Mouse (Mus musculus): ENCODE measurements around the gene Naf1. TPM values are rescaled to one million over a fixed set of nuclear protein-coding genes. Genes with fewer than 3 reads are reported as not detected.

The Naf1 gene
- polyA plus RNA-seq, 1 experiment from 2014 or later: 2.5 TPM

DNA sequence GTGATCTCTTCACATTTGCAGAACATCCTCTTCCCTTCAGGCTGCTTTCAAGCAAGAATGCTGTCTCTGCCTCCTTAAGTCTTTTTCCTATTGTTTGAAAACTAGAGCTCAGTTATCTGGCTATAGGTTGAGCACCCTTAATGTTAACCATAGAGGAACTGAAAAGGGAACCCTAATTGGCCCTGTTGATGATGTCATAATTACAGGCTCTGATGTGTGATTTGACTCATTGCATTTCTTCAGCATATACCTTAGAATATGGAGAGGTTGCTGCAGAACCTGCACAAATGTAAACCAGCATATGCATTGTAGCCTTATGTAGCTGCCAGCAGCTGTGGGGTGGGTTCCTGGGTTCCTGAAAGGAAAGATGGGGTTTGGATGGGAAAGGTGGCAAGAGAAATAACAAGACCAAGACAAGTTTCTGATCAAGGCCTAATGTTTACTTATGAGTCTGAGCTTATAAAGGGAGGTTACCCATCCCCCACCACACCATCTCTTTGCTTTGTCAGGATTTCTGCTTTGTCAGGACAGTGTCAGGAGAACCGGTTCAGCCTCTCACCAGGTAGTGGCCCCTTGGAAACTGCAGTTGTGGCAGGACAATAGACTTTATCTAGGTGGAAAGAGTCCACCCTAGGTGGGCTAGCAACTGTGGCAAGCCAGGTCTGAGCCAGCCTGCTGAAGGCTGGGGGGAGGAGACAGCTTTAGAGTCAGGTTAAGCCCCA is 9.4 kb downstream of the Naf1 start:
- no peak overlapping the region for H3K27ac ChIP-seq (ENCODE audit: low read depth, low read length)
- no peaks in the 10 kb centered on the region for H3K27me3 ChIP-seq (replicated peaks; ENCODE audit: control insufficient read depth, insufficient read depth, low read length)
- H3K36me3 ChIP-seq (ENCODE audit: control insufficient read depth, insufficient read depth): no peaks in the 10 kb centered on the region
- TF ChIP-seq CTCF (IDR thresholded peaks at IDR 0.05; ENCODE audit: low read depth): no peak
- H3K9me3 ChIP-seq (ENCODE audit: control insufficient read depth): no peaks in the 10 kb centered on the region
- 22% methylated on average over 1 of the region's 1 CpGs for WGBS
- no peak overlapping the region for H3K4me2 ChIP-seq (replicated peaks; ENCODE audit: low read depth)
- no peak overlapping the region for H3K4me3 ChIP-seq (ENCODE audit: low read depth, low read length)
- no peak for ATAC-seq
- H3K4me1 ChIP-seq (replicated peaks; ENCODE audit: control insufficient read depth, insufficient read depth, low read length): no peaks in the 10 kb centered on the region
- no peak overlapping the region for H3K9ac ChIP-seq (ENCODE audit: low read depth, low read length)

DNA sequence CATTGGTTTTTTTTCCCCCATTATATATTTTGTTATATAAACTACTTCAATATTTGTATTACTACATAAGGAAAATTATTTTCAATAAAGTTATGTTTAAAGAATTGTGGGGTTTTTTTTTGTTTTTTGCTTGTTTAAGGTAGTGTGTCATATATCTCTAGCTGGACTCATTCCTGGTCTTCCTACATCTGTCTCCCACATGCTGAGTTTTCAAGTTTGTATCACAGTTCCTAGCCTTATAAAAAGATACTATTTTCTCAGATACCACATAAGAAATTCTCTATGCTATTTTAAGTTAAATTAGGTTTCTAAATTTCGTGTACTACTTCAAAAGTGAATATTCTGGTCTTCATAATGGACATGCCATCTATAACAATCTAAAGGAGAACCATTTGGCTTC is 23.8 kb downstream of the Naf1 start:
- no peak for ATAC-seq
- 69% methylated on average over 1 of the region's 1 CpGs for WGBS
- Histone ChIP-seq H3K9ac (ENCODE audit: low read depth, low read length) (no peak overlapping the region), H3K4me1 (replicated peaks; ENCODE audit: control insufficient read depth, insufficient read depth, low read length) (no peaks in the 10 kb centered on the region), H3K4me2 (replicated peaks; ENCODE audit: low read depth) (no peak overlapping the region), H3K4me3 (ENCODE audit: low read depth, low read length) (no peak overlapping the region), H3K27ac (ENCODE audit: low read depth, low read length) (no peak overlapping the region), H3K27me3 (replicated peaks; ENCODE audit: control insufficient read depth, insufficient read depth, low read length) (no peaks in the 10 kb centered on the region), H3K9me3 (ENCODE audit: control insufficient read depth) (no peaks in the 10 kb centered on the region), H3K36me3 (ENCODE audit: control insufficient read depth, insufficient read depth) (no peaks in the 10 kb centered on the region)
- no peak for TF ChIP-seq CTCF (IDR thresholded peaks at IDR 0.05; ENCODE audit: low read depth)

DNA sequence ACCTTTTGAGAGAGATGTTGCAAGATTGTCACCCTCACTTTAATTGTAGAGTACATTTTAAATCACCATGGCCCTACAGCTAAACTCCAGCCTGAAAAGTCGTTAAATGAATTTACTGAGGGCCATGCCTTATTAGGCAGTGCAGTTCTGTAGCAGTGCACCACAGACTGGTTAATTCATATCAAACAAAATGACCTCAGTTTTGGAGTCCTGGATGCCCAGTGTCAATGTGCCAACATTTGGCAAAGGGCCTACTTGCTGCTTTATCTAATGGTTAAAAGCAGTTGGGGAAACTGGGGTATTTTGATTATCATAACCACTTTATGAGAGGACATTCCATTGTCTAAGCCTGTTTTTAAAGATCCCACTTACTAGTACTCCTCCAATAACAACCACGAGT is 31.9 kb downstream of the Naf1 start:
- no peaks in the 10 kb centered on the region for H3K27me3 ChIP-seq (replicated peaks; ENCODE audit: control insufficient read depth, insufficient read depth, low read length)
- H3K4me3 ChIP-seq (ENCODE audit: low read depth, low read length): no peak overlapping the region
- H3K9ac ChIP-seq (ENCODE audit: low read depth, low read length): no peak overlapping the region
- 81% methylated on average over 2 of the region's 2 CpGs for WGBS
- H3K9me3 ChIP-seq (ENCODE audit: control insufficient read depth): no peaks in the 10 kb centered on the region
- no peak overlapping the region for H3K27ac ChIP-seq (ENCODE audit: low read depth, low read length)
- no peaks in the 10 kb centered on the region for H3K36me3 ChIP-seq (ENCODE audit: control insufficient read depth, insufficient read depth)
- no peak for ATAC-seq
- H3K4me1 ChIP-seq (replicated peaks; ENCODE audit: control insufficient read depth, insufficient read depth, low read length): no peaks in the 10 kb centered on the region
- TF ChIP-seq CTCF (IDR thresholded peaks at IDR 0.05; ENCODE audit: low read depth): no peak
- H3K4me2 ChIP-seq (replicated peaks; ENCODE audit: low read depth): no peak overlapping the region

DNA sequence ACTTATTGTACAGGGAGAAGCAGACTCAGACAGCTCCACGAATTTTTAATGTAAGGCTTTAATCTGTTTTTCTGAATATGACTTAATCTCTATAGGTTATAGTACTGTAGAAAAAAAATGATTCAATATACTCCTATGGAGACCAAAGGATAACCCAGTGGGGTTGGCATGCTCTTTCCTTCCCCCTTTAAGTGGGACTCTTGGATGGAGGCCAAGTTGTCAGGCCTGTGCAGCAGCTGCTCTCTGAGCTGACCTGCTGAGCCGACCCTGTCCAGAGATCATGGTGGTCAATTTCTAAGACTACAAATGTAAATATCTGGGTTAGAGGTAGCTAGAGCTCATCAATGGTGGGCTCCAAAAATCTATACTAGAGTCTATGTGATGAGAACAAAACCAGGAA is 45.0 kb downstream of the Naf1 start:
- no peak for ATAC-seq
- Histone ChIP-seq H3K9ac (ENCODE audit: low read depth, low read length) (no peak overlapping the region), H3K4me2 (replicated peaks; ENCODE audit: low read depth) (no peak overlapping the region), H3K36me3 (ENCODE audit: control insufficient read depth, insufficient read depth) (no peaks in the 10 kb centered on the region), H3K27ac (ENCODE audit: low read depth, low read length) (no peak overlapping the region), H3K4me3 (ENCODE audit: low read depth, low read length) (no peak overlapping the region), H3K4me1 (replicated peaks; ENCODE audit: control insufficient read depth, insufficient read depth, low read length) (no peaks in the 10 kb centered on the region), H3K27me3 (replicated peaks; ENCODE audit: control insufficient read depth, insufficient read depth, low read length) (no peaks in the 10 kb centered on the region), H3K9me3 (ENCODE audit: control insufficient read depth) (no peaks in the 10 kb centered on the region)
- WGBS: 67% methylated on average over 2 of the region's 2 CpGs
- no peak for TF ChIP-seq CTCF (IDR thresholded peaks at IDR 0.05; ENCODE audit: low read depth)

DNA sequence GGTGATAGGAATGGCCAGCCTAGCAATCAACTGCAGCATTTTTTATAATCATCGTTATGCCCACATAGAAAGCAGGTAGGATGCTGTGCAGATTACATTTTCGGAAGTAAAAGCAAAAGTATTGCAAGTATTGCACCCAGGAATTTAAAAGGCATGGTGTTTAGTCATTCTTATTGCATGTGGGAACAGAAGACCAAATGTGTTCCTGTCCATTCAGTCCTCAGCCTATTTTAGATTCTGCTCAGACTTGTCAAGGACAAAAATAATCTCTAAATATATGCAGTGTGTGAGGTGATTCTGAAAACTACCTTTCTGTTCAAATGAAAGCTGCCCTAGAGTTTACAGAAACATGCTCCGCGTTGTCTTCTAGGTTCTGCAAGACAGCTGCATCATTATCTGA is 45.5 kb downstream of the Naf1 start:
- Histone ChIP-seq H3K4me2 (replicated peaks; ENCODE audit: low read depth) (no peak overlapping the region), H3K9ac (ENCODE audit: low read depth, low read length) (no peak overlapping the region), H3K36me3 (ENCODE audit: control insufficient read depth, insufficient read depth) (no peaks in the 10 kb centered on the region), H3K4me3 (ENCODE audit: low read depth, low read length) (no peak overlapping the region), H3K27ac (ENCODE audit: low read depth, low read length) (no peak overlapping the region), H3K27me3 (replicated peaks; ENCODE audit: control insufficient read depth, insufficient read depth, low read length) (no peaks in the 10 kb centered on the region), H3K9me3 (ENCODE audit: control insufficient read depth) (no peaks in the 10 kb centered on the region), H3K4me1 (replicated peaks; ENCODE audit: control insufficient read depth, insufficient read depth, low read length) (no peaks in the 10 kb centered on the region)
- WGBS: 88% methylated on average over 4 of the region's 4 CpGs
- ATAC-seq: no peak
- no peak for TF ChIP-seq CTCF (IDR thresholded peaks at IDR 0.05; ENCODE audit: low read depth)

DNA sequence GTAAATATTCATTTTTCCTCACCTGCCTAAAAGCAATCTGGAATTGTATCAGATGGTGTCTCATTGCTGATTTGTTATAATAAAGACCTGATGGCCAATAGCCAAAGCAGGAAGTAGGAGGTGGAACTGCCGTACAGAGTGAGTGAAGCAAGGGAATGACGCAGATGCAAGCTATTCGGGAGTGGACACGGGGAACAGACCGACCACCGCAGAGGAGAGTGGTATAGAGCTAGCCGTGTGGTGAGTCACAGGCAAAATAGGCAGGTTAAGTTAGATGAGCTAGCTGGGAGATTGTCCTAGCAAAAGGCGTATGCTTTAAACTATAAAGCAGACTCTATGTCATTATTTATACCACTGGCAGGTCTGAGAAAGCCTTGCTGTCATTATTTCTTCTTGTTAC is 46.1 kb downstream of the Naf1 start:
- Histone ChIP-seq H3K4me1 (replicated peaks; ENCODE audit: control insufficient read depth, insufficient read depth, low read length) (no peaks in the 10 kb centered on the region), H3K4me2 (replicated peaks; ENCODE audit: low read depth) (no peak overlapping the region), H3K36me3 (ENCODE audit: control insufficient read depth, insufficient read depth) (no peaks in the 10 kb centered on the region), H3K9me3 (ENCODE audit: control insufficient read depth) (no peaks in the 10 kb centered on the region), H3K9ac (ENCODE audit: low read depth, low read length) (no peak overlapping the region), H3K4me3 (ENCODE audit: low read depth, low read length) (no peak overlapping the region), H3K27me3 (replicated peaks; ENCODE audit: control insufficient read depth, insufficient read depth, low read length) (no peaks in the 10 kb centered on the region), H3K27ac (ENCODE audit: low read depth, low read length) (no peak overlapping the region)
- no peak for TF ChIP-seq CTCF (IDR thresholded peaks at IDR 0.05; ENCODE audit: low read depth)
- no peak for ATAC-seq
- WGBS: 74% methylated on average over 8 of the region's 8 CpGs

DNA sequence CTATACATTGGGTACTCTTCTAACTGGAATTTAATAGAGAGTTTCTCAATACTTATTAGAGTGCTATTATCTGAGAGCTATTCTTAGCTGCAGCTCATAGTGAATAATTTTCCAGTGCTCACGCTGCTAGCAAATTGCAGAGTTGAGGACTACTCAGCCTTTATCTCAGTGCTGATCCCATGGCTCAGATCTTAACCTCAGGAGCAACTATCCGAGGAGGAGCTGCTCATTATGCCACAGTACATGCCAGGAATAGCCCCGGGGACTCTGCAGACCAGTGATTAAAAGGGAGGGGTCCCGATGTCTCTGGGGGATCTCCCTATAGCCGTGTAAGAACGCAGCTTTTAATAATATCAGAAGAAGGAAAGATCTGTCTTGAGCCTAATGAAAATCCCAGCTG is 50.7 kb downstream of the Naf1 start:
- H3K9ac ChIP-seq (ENCODE audit: low read depth, low read length): no peak overlapping the region
- 44% methylated on average over 6 of the region's 6 CpGs for WGBS
- ATAC-seq: no peak

More for the DNA sequence above, 50.7 kb downstream of the Naf1 start:
- Histone ChIP-seq H3K4me1 (replicated peaks; ENCODE audit: control insufficient read depth, insufficient read depth, low read length) (no peaks in the 10 kb centered on the region), H3K4me2 (replicated peaks; ENCODE audit: low read depth) (no peak overlapping the region), H3K27me3 (replicated peaks; ENCODE audit: control insufficient read depth, insufficient read depth, low read length) (no peaks in the 10 kb centered on the region), H3K27ac (ENCODE audit: low read depth, low read length) (no peak overlapping the region), H3K36me3 (ENCODE audit: control insufficient read depth, insufficient read depth) (no peaks in the 10 kb centered on the region), H3K9me3 (ENCODE audit: control insufficient read depth) (no peaks in the 10 kb centered on the region), H3K4me3 (ENCODE audit: low read depth, low read length) (no peak overlapping the region)
- no peak for TF ChIP-seq CTCF (IDR thresholded peaks at IDR 0.05; ENCODE audit: low read depth)
